Mouse (Mus musculus): ENCODE data around the gene Atg7.

DNA sequence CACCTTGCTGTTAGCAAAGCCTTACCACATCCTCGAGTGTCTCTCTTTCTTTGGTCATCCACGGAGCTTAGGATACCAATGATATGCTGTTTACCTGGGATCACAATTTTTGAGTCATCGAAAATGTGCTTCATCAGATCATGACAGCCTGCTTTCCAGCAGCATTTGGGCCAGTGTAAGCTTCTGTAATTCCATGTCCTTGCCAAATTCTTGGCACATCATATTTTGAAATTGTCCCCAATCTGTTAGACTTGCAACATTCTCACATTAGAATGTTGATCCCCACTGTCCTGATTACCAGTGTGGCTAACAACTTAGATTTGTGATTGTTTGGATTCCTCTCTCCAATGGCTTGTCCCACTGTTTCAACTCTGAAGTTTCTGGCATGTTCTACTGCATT lies 144.7 kb downstream of the Atg7 start:
- TF ChIP-seq POLR2A (IDR thresholded peaks at IDR 0.05; ENCODE audit: borderline replicate concordance, control insufficient read depth, low read depth, low read length) (no peak), CTCF (IDR thresholded peaks at IDR 0.05; ENCODE audit: control insufficient read depth, insufficient read depth, low read length) (no peak)
